In genomic region chr9:90115308-90115700, GRCm38 (mm10) we compare ENCODE assay signal across 9 mouse cellular contexts. TPM values are rescaled to one million over a fixed set of nuclear protein-coding genes. Genes with fewer than 3 reads are reported as not detected.
DNase-seq lines count a peak whose midpoint lies in the region; ATAC-seq and TF ChIP-seq lines count a peak whose summit lies in the region.
"Had no signal": no experiment of that assay in that cellular context is flagged by ENCODE, and none has a peak within 500 bp of the region (broad histone marks: within the 10 kb centered on the region; RNA-seq: fewer than 3 reads in every experiment).

No protein-coding gene starts in this region.

- TF ChIP-seq POLR2A in heart, adult 2 months (IDR thresholded peaks at IDR 0.05; ENCODE audit: insufficient read depth, low read depth, low read length): no peak
- no peak for TF ChIP-seq POLR2A in CH12.LX (IDR thresholded peaks at IDR 0.05; ENCODE audit: low read depth, low read length)

- TF ChIP-seq EP300 in heart, adult 2 months (IDR thresholded peaks at IDR 0.05; ENCODE audit: insufficient read depth, low read depth, low read length): no peak
- TF ChIP-seq EP300 in CH12.LX (IDR thresholded peaks at IDR 0.05; ENCODE audit: low read length): no peak
- no peak for TF ChIP-seq EP300 in liver, embryonic 14.5 days (IDR thresholded peaks at IDR 0.05; ENCODE audit: low read depth)

- H3K27me3 ChIP-seq in heart, adult 2 months (ENCODE audit: control insufficient read depth, insufficient read depth, low read length): no peaks in the 10 kb centered on the region
- no peaks in the 10 kb centered on the region for H3K27me3 ChIP-seq in CH12.LX (replicated peaks)
- H3K27me3 ChIP-seq in forebrain, embryonic 14.5 days (replicated peaks; ENCODE audit: control insufficient read depth, insufficient read depth, low read length): no peaks in the 10 kb centered on the region
- no peaks in the 10 kb centered on the region for H3K27me3 ChIP-seq in liver, embryonic 14.5 days (ENCODE audit: control insufficient read depth, insufficient read depth, low read length)

- peaks cover 5% of the 10 kb centered on the region for H3K79me2 ChIP-seq in heart, adult 2 months (replicated peaks; ENCODE audit: control insufficient read depth, insufficient read depth, low read length)
- peaks cover 33% of the 10 kb centered on the region for H3K79me2 ChIP-seq in CH12.LX (replicated peaks; ENCODE audit: control insufficient read depth, extremely low read depth, insufficient read depth, poor library complexity, severe bottlenecking)

- H3K4me1 ChIP-seq in heart, adult 2 months (ENCODE audit: control insufficient read depth, insufficient read depth, low read length): peaks cover 6% of the 10 kb centered on the region
- H3K4me1 ChIP-seq in CH12.LX (ENCODE audit: control insufficient read depth in 1 of 2, insufficient read depth in 2 of 2): peaks cover 0 to 17% of the 10 kb centered on the region in 2 experiments; a peak in 2 of 4 replicates
- peaks cover 20% of the 10 kb centered on the region for H3K4me1 ChIP-seq in forebrain, embryonic 14.5 days (ENCODE audit: control insufficient read depth, insufficient read depth, low read length)
- H3K4me1 ChIP-seq in liver, embryonic 14.5 days (replicated peaks; ENCODE audit: control insufficient read depth in 2 of 2, insufficient read depth in 2 of 2, low read length in 1 of 2): peaks cover 13 to 22% of the 10 kb centered on the region in 2 experiments

- in situ Hi-C loops in CH12.LX (cut with MboI; ENCODE audit: low pct_ligation_motif_present, low pct_unique_long_range_greater_than_20kb, low sequenced_read_pairs): no loop called here

- no peak for ATAC-seq in forebrain, embryonic 14.5 days
- no peak for ATAC-seq in liver, embryonic 14.5 days (ENCODE audit: insufficient read depth)

- intact Hi-C loops in heart, adult 2 months (cut with DNase I): loop anchor here (1.0 kb wide), 1 partner anchor 8 kb away; no protein-coding TSS in a partner anchor

- DNase-seq in heart, adult 2 months: no peak
- no peak for DNase-seq in heart, adult 11 months
- no peak for DNase-seq in CH12.LX (ENCODE audit: extremely low read depth)
- DNase-seq in forebrain, embryonic 14.5 days (ENCODE audit: low spot score): no peak
- no peak for DNase-seq in liver, embryonic 14.5 days (ENCODE audit: low read depth in 3 of 3, low spot score in 3 of 3)
- DNase-seq in right cerebral cortex, postnatal 10 days (ENCODE audit: low spot score in 2 of 2): no peak
- DNase-seq in thymus, postnatal 4 days: no peak
- no peak for DNase-seq in cerebellum, adult 18-20 months

- dilution Hi-C loops in CH12.LX (cut with MboI; ENCODE audit: extremely low pct_ligation_motif_present, extremely low pct_unique_long_range_greater_than_20kb, low sequenced_read_pairs): no loop called here

- H3K9me3 ChIP-seq in CH12.LX (replicated peaks; ENCODE audit: low read length): no peaks in the 10 kb centered on the region
- no peaks in the 10 kb centered on the region for H3K9me3 ChIP-seq in forebrain, embryonic 14.5 days (replicated peaks; ENCODE audit: control insufficient read depth, low read length)
- H3K9me3 ChIP-seq in liver, embryonic 14.5 days (ENCODE audit: control insufficient read depth, low read length): no peaks in the 10 kb centered on the region

- H3K9ac ChIP-seq in heart, adult 2 months (ENCODE audit: low read depth, low read length): no peak overlapping the region; the same call in 1 of the 2 replicates
- peak overlapping the region; percentile 91 for H3K9ac ChIP-seq in CH12.LX (ENCODE audit: insufficient read depth, low read depth)
- H3K9ac ChIP-seq in forebrain, embryonic 14.5 days (ENCODE audit: low read length): peak overlapping the region; percentile 59
- peak overlapping the region; percentile 66 for H3K9ac ChIP-seq in liver, embryonic 14.5 days (replicated peaks)

- H3K4me2 ChIP-seq in CH12.LX (ENCODE audit: insufficient read depth, low read depth, poor library complexity, severe bottlenecking): peak overlapping the region; percentile 95
- peak overlapping the region; percentile 63 for H3K4me2 ChIP-seq in forebrain, embryonic 14.5 days (ENCODE audit: low read length)
- peak overlapping the region; percentile 90 for H3K4me2 ChIP-seq in liver, embryonic 14.5 days (ENCODE audit: low read depth)

- peaks cover 11% of the 10 kb centered on the region for H3K36me3 ChIP-seq in heart, adult 2 months (ENCODE audit: control insufficient read depth, insufficient read depth, low read length)
- H3K36me3 ChIP-seq in CH12.LX (replicated peaks in 1 of 2; ENCODE audit: control insufficient read depth in 1 of 2, insufficient read depth in 1 of 2, low read length in 1 of 2): no peaks in the 10 kb centered on the region
- H3K36me3 ChIP-seq in forebrain, embryonic 14.5 days (ENCODE audit: control insufficient read depth, insufficient read depth, low read length): no peaks in the 10 kb centered on the region
- no peaks in the 10 kb centered on the region for H3K36me3 ChIP-seq in liver, embryonic 14.5 days (replicated peaks; ENCODE audit: control insufficient read depth, insufficient read depth, low read depth)

- no peak overlapping the region; the same call in 1 of the 2 replicates for H3K27ac ChIP-seq in heart, adult 2 months
- H3K27ac ChIP-seq in CH12.LX (ENCODE audit: insufficient read depth, low read depth): no peak overlapping the region
- no peak overlapping the region for H3K27ac ChIP-seq in forebrain, embryonic 14.5 days (ENCODE audit: low read depth, low read length)
- no peak overlapping the region for H3K27ac ChIP-seq in liver, embryonic 14.5 days

- H3K4me3 ChIP-seq in heart, adult 2 months: peak overlapping the region; percentile 99
- H3K4me3 ChIP-seq in CH12.LX (replicated peaks in 1 of 3; ENCODE audit: low read depth in 2 of 3, low read length in 2 of 3, poor library complexity in 1 of 3): peak overlapping the region in 2 of 3 experiments; percentile 81 to 99
- peak overlapping the region; percentile 96 for H3K4me3 ChIP-seq in forebrain, embryonic 14.5 days (ENCODE audit: low read depth, low read length)
- H3K4me3 ChIP-seq in liver, embryonic 14.5 days (ENCODE audit: insufficient read depth in 1 of 2, low read depth in 2 of 2, low read length in 2 of 2): peak overlapping the region; percentile 74 to 88

- TF ChIP-seq CTCF in heart, adult 2 months (IDR thresholded peaks at IDR 0.05): no peak
- TF ChIP-seq CTCF in CH12.LX (conservative IDR thresholded peaks at IDR 0.05 in 1 of 2, IDR thresholded peaks at IDR 0.05 in 1 of 2; ENCODE audit: low read depth in 2 of 2, low read length in 2 of 2): no peak
- TF ChIP-seq CTCF in liver, embryonic 14.5 days (IDR thresholded peaks at IDR 0.05; ENCODE audit: low read depth): no peak

- no peak for TF ChIP-seq RAD21 in CH12.LX (IDR thresholded peaks at IDR 0.05; ENCODE audit: low read depth, low read length)

TF ChIP-seq in CH12.LX, 34 proteins besides CTCF, POLR2A, EP300 and RAD21:
- TF ChIP-seq USF2 (conservative IDR thresholded peaks at IDR 0.05; ENCODE audit: low read depth, low read length) (no peak), NELFE (IDR thresholded peaks at IDR 0.05; ENCODE audit: low read depth, low read length) (0 out of 2 replicates have a peak, but pooled peaks have one; percentile 16)

RNA-seq across cellular contexts. Expression of gene Morf4l1, which starts 0.7 kb away (rescaled TPM):
- total RNA-seq in heart, adult 2 months (2021): 100 to 1,000 TPM; 213 to 276 TPM
- 119 and 283 TPM in 2 replicates for polyA plus RNA-seq in heart, adult 2 months (2012; rRNA removed)
- total RNA-seq in CH12.LX (2012; rRNA removed) (127 and 139 TPM in 2 replicates), CH12.LX (2014; rRNA removed) (219 and 225 TPM in 2 replicates)
- polyA plus RNA-seq in CH12.LX (2012; ENCODE audit: insufficient read length, low read depth): 233 and 294 TPM in 2 replicates
- polyA plus RNA-seq in forebrain, embryonic 14.5 days (2014; fragmentation: Nextera tagmentation; extraction: Ambion mirVana): 546 and 597 TPM in 2 replicates
- 91.7 and 128 TPM in 2 replicates for polyA plus RNA-seq in liver, embryonic 14.5 days (2012; rRNA removed)
- 96.7 and 104 TPM in 2 replicates for polyA plus RNA-seq in liver, embryonic 14.5 days (2014; fragmentation: Nextera tagmentation; extraction: Ambion mirVana)

RNA-seq across cellular contexts. Expression of gene Adamts7, which starts 47.6 kb away (rescaled TPM):
- total RNA-seq in heart, adult 2 months (2021): 10 to 100 TPM; 11.8 to 14.5 TPM
- 36.3 and 56.3 TPM in 2 replicates for polyA plus RNA-seq in heart, adult 2 months (2012; rRNA removed)
- total RNA-seq in CH12.LX (2012; rRNA removed) (9.2 and 13.8 TPM in 2 replicates), CH12.LX (2014; rRNA removed) (4.7 and 5.4 TPM in 2 replicates)
- polyA plus RNA-seq in CH12.LX (2012; ENCODE audit: insufficient read length, low read depth): 15.3 and 15.7 TPM in 2 replicates
- 9.4 and 9.7 TPM in 2 replicates for polyA plus RNA-seq in forebrain, embryonic 14.5 days (2014; fragmentation: Nextera tagmentation; extraction: Ambion mirVana)
- polyA plus RNA-seq in liver, embryonic 14.5 days (2012; rRNA removed): 0.64 and 0.91 TPM in 2 replicates
- 0.40 and 0.47 TPM in 2 replicates for polyA plus RNA-seq in liver, embryonic 14.5 days (2014; fragmentation: Nextera tagmentation; extraction: Ambion mirVana)
- total RNA-seq: hematopoietic stem cell, adult 5-6 weeks had no signal
